Mouse (Mus musculus) lung, embryonic 16.5 days (tissue): ENCODE data around the gene Pik3r1. TPM values are rescaled to one million over a fixed set of nuclear protein-coding genes. Genes with fewer than 3 reads are reported as not detected.

ENCODE experiments used
- ATAC-seq: fragments of 200-750 bp; cut with Nextera tagmentation; 2 replicates; pipeline ENCODE4 v1.8.0; 2017; ENCODE audit warnings: low read depth, mild to moderate bottlenecking, moderate library complexity
- H3K27ac ChIP-seq: fragments of 300-500 bp; sonication (generic); 2 replicates; pipeline ENCODE4 v1.5.1; 2014; ENCODE audit warnings: mild to moderate bottlenecking, control low read depth, low read length
- H3K27me3 ChIP-seq: fragments of 300-500 bp; sonication (generic); 2 replicates; pipeline ENCODE4 v1.6.1; 2014; ENCODE audit warnings: low read depth, low read length, mixed read lengths; ENCODE audit not compliant: control insufficient read depth, insufficient read depth
- H3K36me3 ChIP-seq: fragments of 300-500 bp; sonication (generic); 2 replicates; pipeline ENCODE4 v1.6.1; 2014; ENCODE audit warnings: low read length; ENCODE audit not compliant: control insufficient read depth, insufficient read depth
- H3K4me1 ChIP-seq: fragments of 300-500 bp; sonication (generic); replicated peaks from 2 replicates; pipeline ENCODE4 v1.6.1; 2014; ENCODE audit warnings: low read length, mixed read lengths; ENCODE audit not compliant: control insufficient read depth, insufficient read depth
- H3K4me2 ChIP-seq: fragments of 300-500 bp; sonication (generic); 2 replicates; pipeline ENCODE4 v1.6.1; 2014; ENCODE audit warnings: low read depth, low read length, control low read depth
- H3K4me3 ChIP-seq: fragments of 300-500 bp; sonication (generic); 2 replicates; pipeline ENCODE4 v1.5.1; 2014; ENCODE audit warnings: mild to moderate bottlenecking, low read length, control low read depth
- H3K9ac ChIP-seq: fragments of 300-500 bp; sonication (generic); 2 replicates; pipeline ENCODE4 v1.6.1; 2014; ENCODE audit warnings: low read length, control low read depth
- H3K9me3 ChIP-seq: fragments of 300-500 bp; sonication (generic); 2 replicates; pipeline ENCODE4 v1.6.1; 2016; ENCODE audit warnings: low read length; ENCODE audit not compliant: control insufficient read depth
- WGBS: fragments of 180-500 bp; shearing (Covaris S2); extraction: QIAGEN DNeasy Blood & Tissue Kit; methylation state at CpG from one replicate; pipeline ENCODE4 v1.1.7; 2014; 5-methylcytosine and 5-hydroxymethylcytosine counted together
- polyA plus RNA-seq: library from polyadenylated mRNA; unstranded; fragments of >200 nt; fragmentation: Nextera tagmentation; extraction: Ambion mirVana; gene quantifications from 2 replicates; pipeline ENCODE4 v1.2.1, GENCODE M21; 2015

Gene Pik3r1
- polyA plus RNA-seq, 1 experiment from 2014 or later, result 28.5 TPM

- Histone ChIP-seq H3K4me1 (no peaks in the 10 kb centered on the region), H3K4me2 (no peak overlapping the region), H3K27ac (no peak overlapping the region), H3K36me3 (no peaks in the 10 kb centered on the region), H3K27me3 (no peaks in the 10 kb centered on the region), H3K9me3 (no peaks in the 10 kb centered on the region), H3K4me3 (no peak overlapping the region), H3K9ac (no peak overlapping the region)
- 43% methylated on average over 4 of the region's 4 CpGs for WGBS
- no peak for ATAC-seq
Observed at GRCm38 (mm10) chr13:101632771-101633170, 135.2 kb downstream of the Pik3r1 start.

- Histone ChIP-seq H3K9me3 (no peaks in the 10 kb centered on the region), H3K27me3 (no peaks in the 10 kb centered on the region), H3K4me1 (no peaks in the 10 kb centered on the region), H3K4me3 (no peak overlapping the region), H3K27ac (no peak overlapping the region), H3K4me2 (no peak overlapping the region), H3K36me3 (no peaks in the 10 kb centered on the region), H3K9ac (no peak overlapping the region)
- ATAC-seq, result no peak
- WGBS, result 88% methylated on average over 7 of the region's 7 CpGs
Observed at GRCm38 (mm10) chr13:101631561-101631960, 136.5 kb downstream of the Pik3r1 start.
